Mouse (Mus musculus): Measurements from ENCODE around the gene Hoxa3.
A peak's percentile ranks its signal among the peaks of the same experiment; 100 is the strongest.

The Hoxa3 gene

DNA sequence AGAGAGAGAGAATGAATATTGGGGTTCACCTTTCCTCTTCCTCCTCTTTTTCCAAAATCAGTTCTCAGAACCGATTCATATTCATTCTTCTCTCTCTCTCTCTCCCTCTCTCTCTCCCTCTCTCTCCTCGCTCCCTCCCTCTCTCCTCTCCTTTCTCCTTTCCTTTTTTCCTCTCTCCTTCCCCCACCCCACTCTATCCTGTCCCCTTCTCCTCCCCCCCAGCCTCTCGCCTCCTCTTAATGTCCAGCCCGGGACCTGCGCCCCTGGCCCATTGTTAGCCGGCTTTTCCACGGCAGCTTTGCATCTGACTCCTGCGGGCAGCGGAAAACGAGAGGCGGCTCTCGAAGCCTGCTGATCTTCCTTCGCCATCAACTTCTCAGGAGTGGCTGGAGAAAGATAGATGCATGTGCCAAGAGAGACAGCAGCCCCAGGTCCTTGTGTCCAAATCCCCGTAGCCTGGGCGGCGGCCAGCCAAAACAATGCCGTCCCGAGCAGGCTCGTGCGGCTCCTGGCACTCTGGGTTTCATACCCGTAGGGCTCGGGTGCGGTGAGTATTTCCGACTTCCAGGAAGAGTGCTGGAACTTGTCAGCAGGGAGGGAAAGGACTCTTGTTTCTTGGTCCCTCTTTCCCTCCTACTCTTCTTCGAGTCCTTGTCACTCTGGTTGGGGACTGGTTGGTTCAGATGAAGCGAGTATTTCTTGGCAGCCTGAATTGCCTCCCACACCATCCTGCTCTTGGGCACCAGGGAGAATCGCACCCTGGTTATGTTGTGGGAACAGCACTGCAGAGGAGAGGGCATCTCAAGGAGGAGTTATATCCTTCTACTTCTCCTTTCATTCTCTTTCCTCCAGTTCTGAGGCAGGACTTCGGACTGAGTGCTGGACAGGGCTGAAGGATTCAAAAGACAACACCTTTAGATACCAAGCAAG lies 47.4 kb downstream of the Hoxa3 start:
- DNase-seq: peak; percentile 40

DNA sequence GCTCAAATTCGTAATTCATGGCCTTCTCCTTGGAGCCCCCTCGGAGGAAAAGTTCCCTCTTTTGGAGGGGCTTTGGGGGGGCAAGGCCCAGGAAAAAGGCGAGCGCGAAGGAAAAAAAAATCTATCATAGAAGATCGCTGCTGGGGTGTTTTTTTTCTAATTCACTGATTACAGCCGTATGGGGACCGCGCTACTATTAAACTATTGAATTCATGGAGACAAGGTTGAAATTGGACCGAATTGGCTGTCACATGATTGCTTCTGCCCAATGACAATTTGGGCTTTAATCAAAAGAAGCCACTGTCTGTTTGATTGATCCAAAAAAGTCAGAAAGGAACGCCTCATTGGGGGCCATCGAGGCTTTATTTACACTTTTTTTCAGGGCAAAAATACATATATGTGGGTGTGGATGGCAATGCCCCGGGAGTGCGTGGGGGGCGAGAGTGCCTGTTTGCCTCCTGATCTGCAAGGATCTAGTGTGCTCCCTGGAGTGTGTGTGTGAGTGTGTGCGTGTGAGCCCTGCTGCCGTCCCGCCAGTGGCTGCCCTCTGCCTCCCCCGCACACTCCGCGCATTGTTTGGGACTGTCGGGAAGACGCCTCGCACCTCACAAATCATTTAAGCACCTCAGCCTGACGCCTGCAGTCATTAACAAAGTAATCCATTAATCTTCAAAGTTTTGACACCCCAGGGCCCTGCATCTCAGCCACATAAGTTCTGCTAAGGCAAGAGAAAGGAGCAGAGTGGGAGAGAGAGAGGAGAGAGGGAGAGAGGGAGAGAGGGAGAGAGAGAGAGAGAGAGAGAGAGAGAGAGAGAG lies 48.3 kb downstream of the Hoxa3 start, which contains the start of gene Hoxa2:
Gene Hoxa2 (minus strand): TSS at position 206 of the 815 bp plus-strand sequence.
- DNase-seq: peak; percentile 32

- peak; percentile 28 for DNase-seq
Measured at GRCm38 (mm10) chr6:52164051-52164625, 49.0 kb downstream of the Hoxa3 start.

DNA sequence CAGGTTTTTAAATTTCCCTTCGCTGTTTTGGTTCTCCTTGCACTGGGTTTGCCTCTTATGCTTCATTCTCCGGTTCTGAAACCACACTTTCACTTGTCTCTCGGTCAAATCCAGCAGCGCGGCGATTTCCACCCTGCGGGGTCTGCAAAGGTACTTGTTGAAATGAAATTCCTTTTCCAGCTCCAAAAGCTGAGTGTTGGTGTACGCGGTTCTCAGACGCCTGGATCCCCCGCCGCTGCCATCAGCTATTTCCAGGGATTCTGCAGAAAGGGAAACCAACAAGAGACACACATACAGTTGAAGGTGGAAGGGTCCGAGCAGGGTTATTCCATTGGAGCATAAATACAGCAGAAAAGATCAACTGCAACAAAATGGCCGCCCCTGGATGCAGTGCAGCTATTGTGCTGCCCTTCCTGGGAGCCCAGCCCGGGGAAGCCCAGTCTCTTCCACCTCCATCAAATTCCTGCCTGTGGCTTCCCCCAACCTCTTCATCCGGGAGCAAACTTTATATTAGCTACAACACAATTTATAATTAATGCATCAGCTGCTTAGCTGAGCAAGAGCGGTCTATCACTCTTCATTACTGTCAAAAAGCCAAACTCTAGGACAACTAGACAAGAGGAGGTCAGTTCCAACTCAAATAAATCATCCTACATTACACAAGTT lies 49.6 kb downstream of the Hoxa3 start:
- DNase-seq: no peak

DNA sequence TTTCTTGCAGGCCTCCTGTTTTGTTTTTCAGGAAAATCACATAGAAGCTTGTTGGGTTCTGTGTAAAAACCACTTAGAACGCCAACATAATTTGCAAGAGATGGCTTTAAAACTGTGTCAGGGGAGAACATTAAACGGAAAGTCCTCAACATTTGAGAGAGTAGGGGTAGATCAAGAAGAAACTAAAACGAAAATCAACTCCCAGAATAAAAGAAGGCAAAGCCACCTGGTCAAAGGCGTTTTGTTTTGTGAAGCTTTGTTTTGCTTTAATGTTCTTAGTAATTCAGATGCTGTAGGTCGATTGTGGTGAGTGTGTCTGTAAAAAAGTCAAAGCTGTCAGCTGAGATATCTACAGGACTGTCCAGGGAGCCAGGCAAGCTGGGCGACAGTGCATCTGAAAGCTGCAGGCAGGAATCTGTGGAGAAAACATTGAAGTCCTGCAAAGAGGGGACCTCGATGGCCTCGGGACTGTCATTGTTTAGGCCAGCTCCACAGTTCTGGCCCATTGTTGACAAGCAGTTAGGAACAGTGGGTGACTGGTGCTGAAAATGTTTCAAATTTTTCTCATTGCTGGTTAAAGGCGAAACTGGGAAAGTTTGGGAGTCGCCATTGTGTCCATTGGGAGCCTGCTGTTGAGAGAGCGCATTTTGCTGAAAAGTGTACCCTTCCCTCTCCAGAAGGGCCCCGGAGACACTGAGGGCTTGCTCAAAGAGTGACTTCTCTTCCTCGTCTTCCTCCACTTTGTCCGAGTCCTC lies 50.3 kb downstream of the Hoxa3 start:
- DNase-seq: no peak

- DNase-seq: no peak
Measured at GRCm38 (mm10) chr6:52162093-52162380, 51.1 kb downstream of the Hoxa3 start.

DNA sequence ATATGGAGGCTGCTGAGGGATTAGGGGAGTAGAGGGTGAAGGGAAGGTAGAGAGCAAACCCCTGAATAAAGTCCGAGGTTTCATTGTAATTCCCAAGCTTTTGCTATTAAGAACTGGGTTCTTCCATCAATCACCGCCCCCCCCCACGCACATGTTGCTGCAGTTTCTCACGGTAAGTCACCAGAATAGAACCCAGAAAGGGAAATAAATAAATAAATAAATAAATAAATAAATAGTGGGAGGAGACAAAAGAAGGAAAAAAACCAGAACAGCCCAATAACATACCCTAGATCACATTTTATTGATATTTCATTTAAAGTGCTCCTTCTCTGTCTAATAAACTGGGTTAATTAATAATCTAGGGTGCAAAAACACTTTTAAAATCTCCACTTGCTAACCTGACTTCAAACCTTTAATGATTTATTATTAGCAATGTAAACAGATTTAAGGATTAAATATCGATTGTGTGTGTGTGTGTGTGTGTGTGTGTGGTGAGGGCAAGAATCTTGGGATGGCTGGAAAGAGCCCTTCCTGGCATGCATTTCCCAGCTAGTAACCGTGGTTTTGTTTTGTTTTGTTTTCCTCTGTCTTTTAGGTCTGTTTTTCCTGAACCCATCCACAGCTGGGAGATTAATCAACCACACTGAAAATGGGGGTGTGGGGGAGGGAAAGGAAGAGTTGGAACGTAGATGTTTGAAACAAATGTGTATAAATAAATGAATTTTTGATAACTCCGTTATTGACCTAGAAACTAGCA lies 51.6 kb downstream of the Hoxa3 start:
- DNase-seq: no peak

GRCm38 (mm10) chr6:52160511-52161335 lies 52.4 kb downstream of the Hoxa3 start:
- DNase-seq: peak; percentile 80

DNA sequence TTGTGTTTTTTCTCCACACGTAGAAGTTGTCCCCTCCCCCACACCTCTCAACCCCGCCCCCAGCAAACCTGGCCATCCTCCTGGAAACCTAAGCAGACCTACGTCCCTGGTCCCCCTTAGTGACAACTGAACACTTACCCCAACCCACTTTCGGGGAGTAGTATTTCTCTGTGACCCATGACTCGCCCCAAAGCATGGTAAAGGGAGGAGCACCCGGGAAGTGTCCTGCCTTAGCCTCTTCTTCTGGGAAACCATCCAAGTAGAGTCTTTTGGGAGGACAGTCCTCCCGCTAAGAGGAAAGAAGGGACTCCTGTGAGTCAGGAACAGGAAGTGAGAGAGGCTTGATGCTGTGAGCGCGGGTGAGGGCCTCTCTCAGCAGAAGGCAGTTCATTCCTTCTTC lies 53.2 kb downstream of the Hoxa3 start:
- DNase-seq: peak; percentile 45

GRCm38 (mm10) chr6:52159164-52159761 lies 53.9 kb downstream of the Hoxa3 start:
- DNase-seq: peak; percentile 63

DNA sequence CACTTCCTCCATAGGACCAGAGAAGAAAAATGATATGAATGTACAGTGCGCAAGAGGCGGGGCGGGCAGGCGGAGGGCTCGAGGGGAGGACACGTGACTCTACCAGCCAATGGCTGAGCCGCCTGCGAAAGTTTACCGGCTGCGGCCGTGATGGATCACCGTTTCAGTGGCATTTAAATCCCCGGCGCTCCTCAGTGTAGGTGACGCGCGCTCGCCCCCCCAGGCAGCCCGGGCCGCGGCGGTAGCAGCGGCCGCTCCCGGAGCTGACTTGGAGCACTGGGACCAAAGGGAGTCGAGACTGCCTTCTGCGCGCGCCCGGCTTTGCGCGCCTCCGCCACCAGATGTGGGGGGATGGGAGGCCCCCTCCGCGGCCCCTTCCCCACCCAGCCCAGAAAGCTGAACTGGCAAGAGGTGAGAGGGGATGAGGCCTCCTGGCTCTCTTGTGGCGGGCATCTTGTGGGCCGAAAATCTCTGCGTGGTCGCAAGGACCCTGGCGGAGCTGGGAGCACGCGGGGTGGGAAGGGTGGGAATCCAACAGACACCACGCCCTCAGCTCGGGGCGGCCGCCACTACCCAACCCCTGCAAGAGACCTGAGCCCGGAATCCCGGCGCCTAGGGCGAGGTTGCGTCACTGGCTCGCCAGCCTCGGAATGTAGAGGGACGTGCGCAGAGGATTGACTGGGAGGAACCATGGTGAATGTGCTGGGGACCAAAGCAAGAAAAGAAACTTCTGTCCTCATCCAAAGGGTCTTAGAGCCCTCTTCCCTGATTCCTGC lies 54.7 kb downstream of the Hoxa3 start, which contains the start of gene Hoxa1:
Gene Hoxa1 (minus strand): TSS at position 42 of the 776 bp plus-strand sequence.
- DNase-seq: peak; percentile 92

GRCm38 (mm10) chr6:52157466-52158275 lies 55.5 kb downstream of the Hoxa3 start:
- no peak for DNase-seq

DNA sequence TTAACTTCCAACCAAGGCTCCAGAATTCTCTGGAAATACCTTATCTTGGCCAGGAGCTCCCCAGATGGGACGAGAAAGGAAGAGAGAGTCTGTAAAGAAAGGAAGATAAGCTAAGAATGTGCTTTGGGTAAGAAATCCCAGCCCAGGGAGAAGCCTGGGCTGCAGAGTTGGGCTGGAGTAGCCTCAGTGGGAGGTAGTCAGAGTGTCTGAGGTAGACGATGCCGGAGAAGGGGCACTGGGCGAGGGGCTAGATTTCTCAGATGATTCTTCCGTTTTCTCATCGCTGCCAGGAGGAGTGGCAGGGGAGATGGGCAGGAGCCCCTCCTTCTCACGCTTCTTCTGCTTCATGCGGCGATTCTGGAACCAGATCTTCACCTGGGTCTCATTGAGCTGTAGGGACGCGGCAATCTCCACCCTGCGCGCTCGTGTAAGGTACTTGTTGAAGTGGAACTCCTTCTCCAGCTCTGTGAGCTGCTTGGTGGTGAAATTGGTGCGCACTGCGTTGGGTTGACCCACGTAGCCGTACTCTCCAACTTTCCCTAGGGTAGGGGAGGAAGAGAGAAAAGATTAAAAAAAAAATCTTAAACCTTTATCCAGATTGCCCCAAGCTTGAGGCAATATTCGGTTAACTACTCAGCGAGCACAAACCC lies 56.5 kb downstream of the Hoxa3 start:
- no peak for DNase-seq

- no peak for DNase-seq
Measured at GRCm38 (mm10) chr6:52155471-52155870, 57.7 kb downstream of the Hoxa3 start.

DNA sequence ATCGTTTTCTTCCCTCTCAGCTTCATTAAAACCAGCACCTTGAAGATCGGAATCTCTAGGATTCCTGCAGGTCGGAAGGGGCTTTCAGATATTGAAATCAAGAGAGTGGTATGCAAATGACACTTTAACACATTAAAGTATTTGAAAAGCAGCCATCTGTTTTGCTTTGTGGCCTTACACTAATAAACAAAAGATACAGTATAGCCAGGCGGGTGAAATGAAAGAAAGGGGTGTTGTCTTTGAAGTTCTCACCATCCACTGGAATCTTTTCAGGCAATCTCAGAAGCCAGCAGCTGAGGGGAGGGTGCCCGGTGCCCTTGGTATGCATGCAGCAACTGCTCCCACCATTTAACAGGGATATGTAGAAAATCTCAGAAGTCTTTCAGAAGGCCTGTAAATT lies 59.1 kb downstream of the Hoxa3 start:
- DNase-seq: no peak

- no peak for DNase-seq
Measured at GRCm38 (mm10) chr6:52153270-52153669, 59.9 kb downstream of the Hoxa3 start.
